Mouse (Mus musculus): ENCODE measurements around the gene Olfr497. TPM values are rescaled to one million over a fixed set of nuclear protein-coding genes. Genes with fewer than 3 reads are reported as not detected.

Gene Olfr497
- polyA plus RNA-seq (2011; ENCODE audit: insufficient read depth, insufficient read length, low replicate concordance, missing spikeins): not detected in 2 replicates

DNA sequence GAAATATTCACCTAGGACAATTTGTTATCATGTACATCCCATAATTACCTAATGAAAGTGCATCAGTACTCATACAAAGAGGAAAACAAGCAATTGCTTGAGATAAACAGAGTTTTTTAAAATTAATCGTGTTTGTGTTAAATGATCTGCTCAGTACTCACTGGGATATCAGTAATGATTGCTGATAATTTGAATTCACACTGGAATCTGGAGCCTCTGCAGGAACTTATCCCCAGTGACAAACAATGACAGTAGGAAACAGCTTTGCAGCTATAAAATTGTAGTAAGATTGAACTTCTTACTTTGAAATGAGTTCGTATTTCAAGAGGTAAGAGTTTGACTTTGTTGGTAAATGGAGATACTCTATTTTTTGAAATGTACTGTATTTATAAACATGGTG is at the start of gene Olfr497:
Olfr497 (plus strand) TSS at position 301 of the 400 bp plus-strand sequence.
- Histone ChIP-seq H3K27ac (ENCODE audit: control insufficient read depth, insufficient read depth, low read depth, low read length, poor library complexity) (no peak within 1 kb of the TSS), H3K4me1 (ENCODE audit: control insufficient read depth, insufficient read depth, low read length) (no peaks in the 10 kb centered on the region), H3K4me3 (replicated peaks; ENCODE audit: control insufficient read depth, low read depth, low read length) (no peak within 1 kb of the TSS)
- TF ChIP-seq POLR2A (IDR thresholded peaks at IDR 0.05; ENCODE audit: borderline replicate concordance, control insufficient read depth, low read depth, low read length) (no peak), CTCF (IDR thresholded peaks at IDR 0.05; ENCODE audit: control insufficient read depth, insufficient read depth, low read length) (no peak)
- WGBS: 65% methylated on average over 2 of the region's 2 CpGs

DNA sequence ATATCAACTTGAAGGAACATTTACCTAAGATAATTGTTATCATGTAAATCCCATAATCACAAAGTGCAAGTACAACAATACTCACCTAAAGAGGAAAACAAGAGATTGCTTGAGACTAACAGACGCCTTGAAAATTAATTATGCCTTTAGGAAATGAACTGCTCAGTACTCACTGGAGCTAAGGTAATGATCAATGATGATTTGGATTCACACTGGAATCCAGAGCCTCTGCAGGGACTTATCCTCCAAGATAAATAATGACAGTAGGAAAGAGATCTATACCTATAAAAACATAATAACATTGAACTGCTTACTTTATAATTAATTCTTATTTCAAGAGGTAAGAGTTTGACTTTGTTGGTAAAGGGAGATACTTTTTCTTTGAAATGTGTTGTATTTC is 27.4 kb upstream of the Olfr497 start, which contains the start of gene Olfr495:
Olfr495 (plus strand) TSS at position 301 of the 400 bp plus-strand sequence.
- Histone ChIP-seq H3K4me3 (replicated peaks; ENCODE audit: control insufficient read depth, low read depth, low read length) (no peak within 1 kb of the TSS), H3K27ac (ENCODE audit: control insufficient read depth, insufficient read depth, low read depth, low read length, poor library complexity) (no peak within 1 kb of the TSS), H3K4me1 (ENCODE audit: control insufficient read depth, insufficient read depth, low read length) (no peaks in the 10 kb centered on the region)
- 47% methylated on average over 1 of the region's 1 CpGs for WGBS
- TF ChIP-seq CTCF (IDR thresholded peaks at IDR 0.05; ENCODE audit: control insufficient read depth, insufficient read depth, low read length): no peak
- no peak for TF ChIP-seq POLR2A (IDR thresholded peaks at IDR 0.05; ENCODE audit: borderline replicate concordance, control insufficient read depth, low read depth, low read length)

DNA sequence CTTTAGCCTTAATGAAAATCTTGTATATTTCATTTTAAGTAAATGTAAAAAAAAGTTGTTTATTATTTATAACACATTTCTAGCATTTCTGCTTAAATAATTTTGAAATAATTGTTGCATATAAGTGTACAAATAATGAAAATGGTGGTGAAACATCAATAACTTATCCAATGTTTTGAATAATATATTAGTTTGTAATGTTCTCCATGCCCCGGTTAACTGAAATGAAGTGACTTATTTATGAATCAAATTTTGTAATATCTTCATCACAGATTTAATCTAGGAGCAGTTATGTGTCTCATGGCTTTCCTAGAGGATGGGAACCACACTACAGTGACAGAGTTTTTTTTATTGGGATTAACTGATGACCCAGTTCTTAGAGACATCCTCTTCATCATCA is 44.8 kb downstream of the Olfr497 start, which contains the start of gene Olfr498:
Olfr498 (plus strand) TSS at position 301 of the 400 bp plus-strand sequence.
- Histone ChIP-seq H3K4me1 (ENCODE audit: control insufficient read depth, insufficient read depth, low read length) (no peaks in the 10 kb centered on the region), H3K27ac (ENCODE audit: control insufficient read depth, insufficient read depth, low read depth, low read length, poor library complexity) (no peak within 1 kb of the TSS), H3K4me3 (replicated peaks; ENCODE audit: control insufficient read depth, low read depth, low read length) (no peak within 1 kb of the TSS)
- 74% methylated on average over 1 of the region's 1 CpGs for WGBS
- TF ChIP-seq CTCF (IDR thresholded peaks at IDR 0.05; ENCODE audit: control insufficient read depth, insufficient read depth, low read length) (no peak), POLR2A (IDR thresholded peaks at IDR 0.05; ENCODE audit: borderline replicate concordance, control insufficient read depth, low read depth, low read length) (no peak)

Other genes starting within 250 kb of the Olfr497 start
- gene Olfr486, start 247.7 kb upstream of the Olfr497 start, polyA plus RNA-seq (2011; ENCODE audit: insufficient read depth, insufficient read length, low replicate concordance, missing spikeins): not detected in 2 replicates
- not detected in 2 replicates for gene Olfr487, start 205.8 kb upstream of the Olfr497 start, polyA plus RNA-seq (2011; ENCODE audit: insufficient read depth, insufficient read length, low replicate concordance, missing spikeins)
- gene Olfr488, start 162.1 kb upstream of the Olfr497 start, polyA plus RNA-seq (2011; ENCODE audit: insufficient read depth, insufficient read length, low replicate concordance, missing spikeins): not detected in 2 replicates
- gene Olfr490, start 131.5 kb upstream of the Olfr497 start, polyA plus RNA-seq (2011; ENCODE audit: insufficient read depth, insufficient read length, low replicate concordance, missing spikeins): not detected in 2 replicates
- not detected in 2 replicates for gene Olfr491, start 107.0 kb upstream of the Olfr497 start, polyA plus RNA-seq (2011; ENCODE audit: insufficient read depth, insufficient read length, low replicate concordance, missing spikeins)
- gene Olfr492, start 96.7 kb upstream of the Olfr497 start, polyA plus RNA-seq (2011; ENCODE audit: insufficient read depth, insufficient read length, low replicate concordance, missing spikeins): not detected in 2 replicates
- gene Olfr493, start 73.4 kb upstream of the Olfr497 start, polyA plus RNA-seq (2011; ENCODE audit: insufficient read depth, insufficient read length, low replicate concordance, missing spikeins): not detected in 2 replicates
- gene Olfr494, start 55.1 kb upstream of the Olfr497 start, polyA plus RNA-seq (2011; ENCODE audit: insufficient read depth, insufficient read length, low replicate concordance, missing spikeins): not detected in 2 replicates
- not detected in 2 replicates for gene Olfr495, start 27.3 kb upstream of the Olfr497 start, polyA plus RNA-seq (2011; ENCODE audit: insufficient read depth, insufficient read length, low replicate concordance, missing spikeins)
- not detected in 2 replicates for gene Olfr498, start 44.9 kb downstream of the Olfr497 start, polyA plus RNA-seq (2011; ENCODE audit: insufficient read depth, insufficient read length, low replicate concordance, missing spikeins)
- gene Olfr502, start 104.6 kb downstream of the Olfr497 start, polyA plus RNA-seq (2011; ENCODE audit: insufficient read depth, insufficient read length, low replicate concordance, missing spikeins): not detected in 2 replicates
- gene Olfr503, start 124.1 kb downstream of the Olfr497 start, polyA plus RNA-seq (2011; ENCODE audit: insufficient read depth, insufficient read length, low replicate concordance, missing spikeins): not detected in 2 replicates
- gene Olfr504, start 145.4 kb downstream of the Olfr497 start, polyA plus RNA-seq (2011; ENCODE audit: insufficient read depth, insufficient read length, low replicate concordance, missing spikeins): not detected in 2 replicates
- gene Olfr506, start 190.4 kb downstream of the Olfr497 start, polyA plus RNA-seq (2011; ENCODE audit: insufficient read depth, insufficient read length, low replicate concordance, missing spikeins): not detected in 2 replicates
- not detected in 2 replicates for gene Olfr507, start 201.4 kb downstream of the Olfr497 start, polyA plus RNA-seq (2011; ENCODE audit: insufficient read depth, insufficient read length, low replicate concordance, missing spikeins)
- gene Olfr508, start 209.6 kb downstream of the Olfr497 start, polyA plus RNA-seq (2011; ENCODE audit: insufficient read depth, insufficient read length, low replicate concordance, missing spikeins): not detected in 2 replicates
- gene Olfr509, start 231.5 kb downstream of the Olfr497 start, polyA plus RNA-seq (2011; ENCODE audit: insufficient read depth, insufficient read length, low replicate concordance, missing spikeins): not detected in 2 replicates
- not detected in 2 replicates for gene Olfr510, start 246.0 kb downstream of the Olfr497 start, polyA plus RNA-seq (2011; ENCODE audit: insufficient read depth, insufficient read length, low replicate concordance, missing spikeins)